Mouse (Mus musculus): ENCODE data around the gene Thsd7a.

DNA sequence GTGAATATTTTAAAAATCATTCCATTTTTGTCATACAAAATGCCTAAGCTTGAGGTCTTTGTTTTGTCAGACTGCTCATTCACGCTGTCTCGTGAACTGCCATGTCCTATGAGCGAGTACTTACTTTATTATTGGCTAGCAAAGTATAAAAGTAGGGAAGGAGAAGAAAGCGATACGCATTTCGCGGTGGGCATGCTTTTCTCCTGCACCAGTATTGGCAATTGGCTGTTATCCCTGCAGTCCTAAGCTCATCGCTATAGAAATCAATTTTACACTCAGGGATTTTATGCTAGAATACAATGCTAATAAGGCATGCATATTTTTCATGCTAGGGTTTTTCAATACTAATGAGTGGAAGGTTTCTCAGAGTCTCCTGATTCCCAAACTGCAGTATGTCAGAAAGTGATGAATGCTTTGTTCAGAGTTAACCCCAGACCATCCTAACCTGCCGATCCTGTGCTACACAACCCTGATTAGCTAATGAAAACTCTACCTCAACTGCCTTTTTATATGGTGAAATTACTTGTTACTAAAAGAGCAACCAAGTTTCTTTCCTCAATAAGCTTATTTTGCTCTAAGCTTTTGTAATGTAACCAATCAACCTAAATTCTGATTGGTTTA is 230.8 kb downstream of the Thsd7a start:
- TF ChIP-seq ZMIZ1 (IDR thresholded peaks at IDR 0.05; ENCODE audit: low read depth, low read length), result no peak
- TF ChIP-seq NRF1 (IDR thresholded peaks at IDR 0.05; ENCODE audit: low read depth, low read length), result no peak
- TF ChIP-seq CTCF (conservative IDR thresholded peaks at IDR 0.05 in 1 of 2, IDR thresholded peaks at IDR 0.05 in 1 of 2; ENCODE audit: low read depth in 2 of 2, low read length in 2 of 2), result no peak
- TF ChIP-seq MAX (IDR thresholded peaks at IDR 0.05; ENCODE audit: low read length), result no peak
- TF ChIP-seq BHLHE40 (IDR thresholded peaks at IDR 0.05; ENCODE audit: low read depth, low read length), result no peak
- TF ChIP-seq EP300 (IDR thresholded peaks at IDR 0.05; ENCODE audit: low read length), result no peak
- no peak for TF ChIP-seq ETS1 (conservative IDR thresholded peaks at IDR 0.05; ENCODE audit: low read depth, low read length)
- TF ChIP-seq POLR2A (IDR thresholded peaks at IDR 0.05; ENCODE audit: low read depth, low read length), result no peak
- TF ChIP-seq USF2 (conservative IDR thresholded peaks at IDR 0.05; ENCODE audit: low read depth, low read length), result no peak
- no peak for TF ChIP-seq KAT2A (IDR thresholded peaks at IDR 0.05; ENCODE audit: insufficient replicate concordance, low read length)
- TF ChIP-seq MAZ (IDR thresholded peaks at IDR 0.05; ENCODE audit: low read depth, low read length), result no peak
